Mouse (Mus musculus) right cerebral cortex, adult 18-20 months (tissue): Measurements from ENCODE around the gene Klra17.
"Not testable (repeated sequence)": the region's sequence is repeated elsewhere in the genome, so short reads cannot be mapped to it uniquely, and the experiment has no call there.

ENCODE experiments used
- DNase-seq: peaks from one replicate; pipeline ENCODE4 v3.0.0; 2022; ENCODE audit warnings: mixed read lengths

Klra17 gene

GRCm38 (mm10) chr6:129876549-129876948, at the start of gene Klra17:
Gene Klra17 (minus strand): TSS chr6:129876672.
- no peak for DNase-seq

DNA sequence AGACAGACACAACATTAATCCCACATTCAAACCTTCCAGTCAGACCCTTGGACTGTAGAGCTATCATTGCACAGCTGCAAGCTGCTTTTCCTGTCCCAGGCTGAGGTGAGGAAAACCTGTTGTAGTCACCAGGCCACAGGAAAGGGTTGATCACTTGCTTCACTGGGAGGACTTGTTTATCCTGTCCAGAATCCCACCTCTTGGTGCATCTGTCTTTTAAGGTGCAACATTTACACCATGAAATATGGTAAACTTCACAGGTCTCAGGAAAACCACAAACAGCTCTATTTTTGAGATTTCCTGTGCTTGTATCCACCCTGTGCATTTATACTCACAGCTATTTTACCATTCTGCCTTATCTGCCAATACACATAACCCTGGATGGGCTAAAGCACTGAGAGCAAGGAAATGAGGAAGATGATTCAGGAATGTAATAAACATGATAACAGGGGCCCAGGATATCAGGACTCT, 41.0 kb upstream of the Klra17 start, which contains the start of gene Klra5:
Klra5 (minus strand) TSS at position 175 of the 471 bp plus-strand sequence.
- DNase-seq: not testable (repeated sequence)

DNA sequence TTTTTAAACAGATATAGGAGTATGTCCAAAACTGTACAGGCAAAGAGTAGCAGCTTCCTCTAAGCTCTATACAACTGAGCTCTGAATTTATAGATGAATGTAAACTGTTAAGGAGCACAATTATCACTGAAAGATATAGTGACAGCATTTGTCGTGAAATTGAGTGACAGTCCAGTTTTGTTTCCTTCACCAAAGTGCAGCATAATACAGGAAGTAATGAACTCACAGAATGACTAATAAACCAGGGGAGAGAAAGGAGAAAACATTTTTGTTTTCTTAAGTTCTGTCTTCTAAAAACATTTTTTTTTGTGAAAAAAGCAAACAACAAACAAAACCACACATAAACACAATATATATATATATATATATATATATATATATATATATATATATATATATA, 40.5 kb upstream of the Klra17 start:
- no peak for DNase-seq

DNA sequence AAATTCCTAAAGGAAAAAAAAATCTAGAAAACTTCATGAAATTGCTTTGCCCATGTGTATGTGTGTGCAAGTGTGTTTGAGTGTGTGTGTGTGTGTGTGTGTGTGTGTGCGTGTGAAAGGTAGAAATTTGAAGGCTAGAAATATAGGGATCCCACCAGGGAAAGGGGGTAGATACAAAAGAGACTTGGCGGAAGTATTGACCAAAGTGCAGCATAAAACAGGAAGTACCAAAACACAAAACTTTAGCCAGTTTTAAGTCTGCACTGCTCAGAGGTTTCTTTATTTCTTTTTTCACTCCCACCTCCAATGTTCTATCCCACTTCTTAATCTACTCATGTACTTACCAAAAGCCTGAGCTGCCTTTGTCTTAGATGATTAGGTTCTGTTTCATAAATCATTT, 6.1 kb upstream of the Klra17 start:
- DNase-seq: no peak

GRCm38 (mm10) chr6:129862349-129862748, 14.1 kb downstream of the Klra17 start, which contains the start of gene Gm17631:
Gene Gm17631 (plus strand): TSS chr6:129862649.
- not testable (repeated sequence) for DNase-seq

DNA sequence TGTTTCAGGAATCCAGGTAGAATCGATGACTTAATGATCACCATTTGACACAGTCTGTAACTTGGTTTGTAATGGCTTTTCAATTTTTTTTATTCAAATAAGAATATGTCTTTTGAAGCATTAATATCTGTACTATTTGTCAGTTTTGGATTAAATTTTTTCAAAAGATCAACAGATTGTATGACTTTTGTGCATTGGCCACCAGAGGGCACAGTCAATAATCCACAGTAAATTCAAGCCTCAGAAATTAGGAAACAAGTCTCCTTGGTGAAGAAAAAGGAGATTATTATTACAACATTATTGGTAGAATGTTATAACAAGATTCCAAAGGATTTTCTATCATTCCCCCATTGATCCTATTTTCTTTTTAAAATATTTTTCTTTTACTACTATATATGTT, 50.9 kb downstream of the Klra17 start:
- DNase-seq: no peak

- no peak for DNase-seq
Observed at GRCm38 (mm10) chr6:129824004-129824403, 52.5 kb downstream of the Klra17 start.

DNA sequence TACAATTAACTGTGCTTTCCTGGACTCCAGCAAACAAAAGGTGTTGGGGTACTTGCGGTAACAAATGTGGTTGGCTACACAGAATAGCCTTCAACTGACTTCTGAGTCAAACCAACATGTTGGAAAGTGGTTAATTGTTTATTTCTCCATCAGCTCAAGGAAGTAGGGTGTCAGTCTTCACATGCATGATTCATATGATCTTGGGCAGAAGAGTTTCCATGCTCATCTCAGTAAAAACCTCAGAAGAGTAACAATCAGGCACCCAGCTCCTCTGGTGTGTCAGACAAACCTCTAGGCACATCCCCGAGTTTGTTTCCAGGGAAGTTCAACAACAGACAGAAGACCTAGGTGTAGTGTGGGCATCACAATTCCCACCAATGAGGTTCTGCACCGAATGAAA, 58.7 kb downstream of the Klra17 start:
- DNase-seq: no peak

GRCm38 (mm10) chr6:129784170-129784569, 92.3 kb downstream of the Klra17 start, which contains the start of gene Gm156:
Gene Gm156 (minus strand): TSS chr6:129784270.
- DNase-seq: not testable (repeated sequence)
